Mouse (Mus musculus) MEL-GATA-1-ER (cell line): Measurements from ENCODE around the gene Sept12.

Experiments used
- DNase-seq: peaks from one replicate; pipeline ENCODE4 v3.0.0-alpha.2; 2012; ENCODE audit warnings: low read depth; ENCODE audit errors: extremely low read depth

Gene Sept12

DNA sequence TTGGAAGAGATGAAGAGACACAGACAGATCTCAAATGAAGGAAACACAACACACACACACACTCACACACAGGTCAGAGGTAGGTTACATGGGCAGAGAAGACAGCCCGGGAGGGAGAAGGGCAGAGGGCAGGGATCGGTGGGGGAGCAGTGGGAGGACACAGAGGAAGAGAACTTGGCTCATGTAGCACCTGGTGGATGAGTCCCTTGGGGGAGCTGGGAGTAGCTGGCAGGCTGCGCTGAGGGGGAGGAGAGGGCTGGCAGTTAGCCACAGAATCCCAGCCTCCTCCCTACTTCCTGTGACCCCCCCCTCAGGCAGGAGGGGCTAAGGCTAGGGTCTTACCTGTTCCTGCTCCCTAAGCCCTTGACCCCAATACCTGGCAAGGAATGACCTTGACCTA lies at the start of gene Sept12:
Gene Sept12, minus strand, starts transcription at position 300 of the 400 bp plus-strand sequence.
- DNase-seq, result no peak

GRCm38 (mm10) chr16:5045322-5045721 lies 47.7 kb upstream of the Sept12 start:
- DNase-seq, result no peak

- no peak for DNase-seq
Measured at GRCm38 (mm10) chr16:5036649-5037234, 39.1 kb upstream of the Sept12 start.

DNA sequence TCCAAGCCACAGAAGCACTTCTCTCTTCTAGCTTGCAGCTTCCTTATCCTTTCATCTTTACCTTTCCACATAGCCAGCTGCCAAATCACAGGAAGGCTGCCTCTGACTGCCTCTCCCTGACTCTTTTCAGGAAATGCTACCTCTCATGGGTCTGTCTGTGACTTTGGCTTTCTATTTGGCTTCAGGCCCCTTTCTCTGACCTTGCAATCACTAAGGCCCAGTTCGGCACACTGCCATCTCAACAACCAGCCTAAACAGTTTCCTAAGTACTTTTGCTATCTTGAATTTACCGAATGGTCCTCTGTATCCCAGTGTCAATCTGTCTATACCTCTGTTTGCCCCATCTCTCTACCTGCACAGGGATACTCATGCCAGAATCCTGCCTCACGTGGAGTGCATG lies 37.9 kb upstream of the Sept12 start:
- no peak for DNase-seq

GRCm38 (mm10) chr16:5029847-5030246 lies 32.2 kb upstream of the Sept12 start:
- DNase-seq, result no peak

GRCm38 (mm10) chr16:5024021-5024420 lies 26.4 kb upstream of the Sept12 start:
- DNase-seq, result no peak

- DNase-seq, result no peak
Measured at GRCm38 (mm10) chr16:5014578-5014977, 16.9 kb upstream of the Sept12 start.

DNA sequence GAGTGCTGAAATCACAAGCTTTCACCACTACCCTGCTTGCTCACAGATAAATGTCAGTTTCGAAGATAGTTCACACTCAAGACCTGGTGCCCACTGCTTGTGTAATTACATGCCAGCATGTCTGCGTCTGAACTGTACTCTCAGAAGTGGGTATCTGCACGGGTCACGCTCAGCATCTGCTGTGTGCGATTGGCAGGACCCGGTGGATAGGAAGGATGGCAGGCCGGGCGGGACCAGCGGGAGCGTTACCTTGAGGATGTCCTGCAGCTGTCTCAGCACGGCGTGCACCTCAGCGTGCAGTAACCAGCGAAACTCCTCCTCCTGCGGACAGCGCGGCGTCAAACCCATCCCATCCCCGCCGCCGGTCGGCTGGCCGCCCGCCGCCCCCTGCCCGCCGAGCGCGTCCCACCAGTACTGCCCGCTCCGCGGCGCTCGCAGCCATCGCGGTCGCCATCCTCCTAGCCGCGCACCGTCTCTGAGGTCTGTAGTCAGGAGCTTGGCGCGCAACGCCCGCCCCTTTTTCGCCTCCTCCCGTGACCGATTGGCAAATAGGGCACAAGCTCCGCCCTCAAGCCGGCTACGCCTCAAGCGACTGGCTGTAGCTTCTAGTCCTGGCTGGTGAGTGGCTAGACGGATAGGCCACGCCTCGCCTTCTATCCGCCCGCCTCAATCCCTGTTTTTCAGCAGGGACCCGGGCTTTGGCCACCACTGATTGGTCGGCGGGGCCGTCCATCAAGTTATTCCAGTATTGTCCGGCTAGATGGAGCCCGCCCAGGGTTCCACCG lies 15.6 kb upstream of the Sept12 start, which contains the start of gene Rogdi:
Gene Rogdi, minus strand, starts transcription at position 500 of the 785 bp plus-strand sequence.
- DNase-seq, result peak; percentile 96

- DNase-seq, result peak; percentile 77
Measured at GRCm38 (mm10) chr16:5012036-5013005, 14.7 kb upstream of the Sept12 start.

DNA sequence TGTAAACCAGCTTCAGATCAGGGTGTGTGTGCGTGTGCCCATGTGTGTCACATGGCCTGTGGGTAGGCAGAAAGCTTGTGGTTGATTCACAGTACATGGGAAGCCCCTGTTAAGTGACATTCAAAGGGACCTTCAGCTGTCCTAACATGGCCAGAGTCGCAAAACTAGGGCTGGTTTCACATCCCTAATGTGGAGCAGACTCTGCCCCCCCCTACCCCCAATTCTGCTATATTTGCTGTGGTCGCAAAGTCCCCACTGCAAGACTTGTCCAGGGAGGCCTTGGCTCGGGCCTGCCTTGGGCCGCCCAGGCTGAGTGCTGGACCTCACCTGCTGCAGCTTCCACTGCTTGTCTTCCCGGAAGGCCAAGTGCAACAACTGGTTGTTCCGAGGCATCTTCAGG lies 13.6 kb upstream of the Sept12 start:
- DNase-seq, result no peak

- no peak for DNase-seq
Measured at GRCm38 (mm10) chr16:5010371-5010935, 12.8 kb upstream of the Sept12 start.

DNA sequence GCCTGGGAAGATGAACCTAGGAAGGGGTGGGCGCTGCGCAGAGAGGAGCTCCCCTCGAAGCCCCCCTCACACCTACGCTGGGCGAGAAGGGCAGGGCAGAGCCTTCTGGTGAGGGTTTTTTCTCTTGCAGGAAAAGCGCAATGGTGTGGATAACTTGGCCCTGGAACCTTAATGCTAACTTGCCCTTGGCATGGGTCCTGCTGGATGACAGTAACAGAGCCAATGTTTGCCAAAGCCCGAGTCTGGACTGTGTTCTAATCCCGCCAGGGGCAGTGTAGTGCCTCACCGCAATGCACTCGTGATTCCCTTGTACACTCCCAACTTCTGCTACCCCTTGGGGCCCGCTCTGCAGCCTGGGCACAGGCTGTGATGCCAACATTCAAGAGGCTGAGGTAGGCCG lies 10.4 kb upstream of the Sept12 start:
- DNase-seq, result no peak

DNA sequence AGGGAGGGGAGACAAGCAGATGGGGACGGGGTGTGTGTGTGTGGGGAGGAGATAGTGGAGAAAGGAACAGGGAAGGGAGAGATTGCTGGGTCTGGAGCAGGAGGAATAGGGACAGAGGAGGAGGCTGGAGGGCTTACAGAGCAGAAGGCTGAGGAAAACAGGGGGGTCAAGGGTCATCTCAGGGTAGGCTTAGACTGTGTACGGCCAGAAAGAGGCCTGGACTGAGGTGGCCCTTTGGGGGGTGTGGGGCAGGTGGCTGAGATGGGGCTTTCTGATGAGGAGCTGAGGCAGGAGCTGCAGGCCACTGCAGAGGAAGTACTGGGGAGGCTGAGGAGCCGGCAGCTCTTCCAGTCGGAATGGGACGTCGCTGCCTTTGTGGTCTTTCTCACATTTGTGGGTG lies 9.8 kb upstream of the Sept12 start:
- no peak for DNase-seq

DNA sequence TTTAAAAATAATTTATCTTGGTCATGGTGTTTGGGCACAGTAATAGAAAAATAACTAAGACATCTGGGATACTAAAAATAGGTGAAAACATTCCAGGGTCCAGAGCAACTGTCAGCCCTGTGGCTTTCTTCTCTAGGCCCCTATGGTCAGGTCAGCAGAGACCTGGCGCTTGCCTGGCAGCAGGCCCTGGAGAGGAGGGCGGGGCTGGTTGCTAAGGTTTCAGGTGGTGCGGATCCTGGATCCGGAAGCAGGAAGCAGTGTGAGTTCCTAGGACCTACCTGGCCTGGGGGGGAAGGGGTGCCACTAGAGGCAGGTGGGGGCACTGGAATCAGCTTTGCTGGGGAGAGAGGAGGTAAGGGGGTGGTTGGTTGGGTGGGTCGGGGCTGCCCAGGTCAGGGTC lies 9.4 kb upstream of the Sept12 start, which contains the start of gene Smim22:
Gene Smim22, plus strand, starts transcription at position 222 of the 400 bp plus-strand sequence.
- DNase-seq, result no peak

GRCm38 (mm10) chr16:5000611-5001010 lies 3.0 kb upstream of the Sept12 start:
- no peak for DNase-seq

DNA sequence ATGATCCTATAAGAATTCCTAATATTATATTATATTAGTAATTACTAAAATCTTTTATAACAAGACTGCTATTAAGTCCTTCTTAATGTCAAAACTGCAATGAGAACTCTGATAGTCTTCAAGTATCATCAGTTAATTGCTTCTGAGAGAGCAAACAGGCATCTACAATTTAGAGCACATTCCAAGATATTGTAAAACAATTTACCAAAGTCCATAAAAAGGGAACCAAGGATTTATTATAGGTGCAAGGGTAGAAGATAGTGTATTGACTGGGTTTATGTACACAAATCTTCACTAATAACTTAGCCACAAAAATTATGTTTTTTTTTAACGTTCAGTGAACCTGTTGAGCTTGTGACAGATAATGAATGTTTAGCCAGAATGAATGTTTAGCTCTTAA lies 1.3 kb upstream of the Sept12 start:
- no peak for DNase-seq

- DNase-seq, result no peak
Measured at GRCm38 (mm10) chr16:4993276-4993675, 4.4 kb downstream of the Sept12 start.

- DNase-seq, result no peak
Measured at GRCm38 (mm10) chr16:4984717-4985116, 12.9 kb downstream of the Sept12 start.

DNA sequence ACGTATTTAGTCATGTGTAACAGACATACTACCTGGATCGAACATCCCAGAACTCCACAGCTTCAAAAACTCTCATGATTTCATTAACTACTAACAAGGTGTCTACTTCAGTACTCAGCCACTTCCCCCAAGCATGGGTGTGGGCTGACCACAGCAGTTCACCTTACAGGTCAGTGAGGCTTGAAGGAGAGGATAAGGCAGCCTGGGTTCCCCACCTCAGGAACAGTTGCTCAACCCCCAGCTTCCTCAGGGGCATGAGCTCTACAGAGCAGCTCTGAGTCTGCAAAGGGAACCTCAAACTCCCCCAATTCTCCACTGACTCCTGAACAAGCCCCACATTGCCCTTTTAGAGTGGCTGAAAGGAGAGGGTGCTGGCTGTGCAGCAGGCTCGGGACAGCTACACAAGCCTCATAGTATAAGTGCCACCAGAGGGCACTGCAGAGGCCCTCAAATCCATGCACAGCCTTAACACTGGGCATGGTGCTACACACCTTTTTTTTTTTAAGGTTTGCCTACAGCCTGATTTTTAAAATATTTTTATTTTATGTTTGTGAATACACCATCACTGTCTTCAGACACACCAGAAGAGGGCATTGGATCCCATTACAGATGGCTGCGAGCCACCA lies 17.8 kb downstream of the Sept12 start:
- peak; percentile 17 for DNase-seq

- no peak for DNase-seq
Measured at GRCm38 (mm10) chr16:4978275-4979051, 19.2 kb downstream of the Sept12 start.
